Mouse (Mus musculus) liver, adult 2 months (tissue): Measurements from ENCODE around the gene Gm20388. TPM values are rescaled to one million over a fixed set of nuclear protein-coding genes. Genes with fewer than 3 reads are reported as not detected.

ENCODE experiments used
- DNase-seq: peaks from one replicate; pipeline ENCODE4 v3.0.0-alpha.2; 2011; ENCODE audit warnings: low read depth, low spot score; ENCODE audit errors: extremely low read depth
- H3K27ac ChIP-seq: fragments of 200-500 bp; replicated peaks from 2 replicates; pipeline ENCODE4 v1.5.1; 2012; ENCODE audit warnings: low read depth, mild to moderate bottlenecking, control low read depth, inconsistent platforms, low read length; ENCODE audit not compliant: insufficient read depth
- H3K27me3 ChIP-seq: fragments of 200-500 bp; 2 replicates; pipeline ENCODE4 v1.6.1; 2012; ENCODE audit warnings: mild to moderate bottlenecking, moderate library complexity, low read length, inconsistent platforms; ENCODE audit not compliant: control insufficient read depth, insufficient read depth
- H3K36me3 ChIP-seq: fragments of 200-500 bp; 2 replicates; pipeline ENCODE4 v1.6.1; 2012; ENCODE audit warnings: low read length, inconsistent platforms; ENCODE audit not compliant: control insufficient read depth, insufficient read depth
- H3K4me1 ChIP-seq: fragments of 200-500 bp; 2 replicates; pipeline ENCODE4 v1.6.1; 2011; ENCODE audit warnings: low read length; ENCODE audit not compliant: control insufficient read depth, insufficient read depth
- H3K4me3 ChIP-seq: fragments of 200-500 bp; 2 replicates; pipeline ENCODE4 v1.5.1; 2011; ENCODE audit warnings: low read depth, mild to moderate bottlenecking, control low read depth, low read length, moderate library complexity; ENCODE audit not compliant: insufficient read depth
- H3K79me2 ChIP-seq: fragments of 200-500 bp; 2 replicates; pipeline ENCODE4 v1.6.1; 2012; ENCODE audit warnings: inconsistent platforms, mild to moderate bottlenecking, low read length, moderate library complexity; ENCODE audit not compliant: control insufficient read depth, insufficient read depth
- H3K9ac ChIP-seq: fragments of 200-500 bp; 2 replicates; pipeline ENCODE4 v1.6.1; 2012; ENCODE audit warnings: low read depth, mild to moderate bottlenecking, control low read depth, inconsistent platforms, low read length
- CTCF ChIP-seq: fragments of 200-500 bp; IDR thresholded peaks from 2 replicates; pipeline ENCODE4 v1.5.1; 2011; ENCODE audit warnings: low read depth, low read length, control low read depth
- POLR2A ChIP-seq: fragments of 200-500 bp; IDR thresholded peaks from 2 replicates; pipeline ENCODE4 v1.6.1; 2011; ENCODE audit warnings: low read length, control low read depth; ENCODE audit not compliant: insufficient read depth; ENCODE audit errors: extremely low read depth
- WGBS: fragments of 180-500 bp; shearing (Covaris S2); methylation state at CpG from one replicate; pipeline ENCODE4 v1.1.7; 2018; 5-methylcytosine and 5-hydroxymethylcytosine counted together
- polyA plus RNA-seq: library from polyadenylated mRNA; depleted of rRNA; stranded (reverse); fragments of >200 nt; gene quantifications from 2 replicates; pipeline ENCODE4 v1.2.3, GENCODE M21; 2012
- total RNA-seq: library from RNA; depleted of rRNA; stranded (reverse); fragments of >200 nt; gene quantifications from 2 replicates; pipeline ENCODE4 v1.2.3, GENCODE M21; 2014

Gm20388 gene
- total and polyA plus RNA-seq, 2 experiments = 6.4 to 19.9 TPM

- no peaks in the 10 kb centered on the region for H3K79me2 ChIP-seq
- no peak overlapping the region for H3K9ac ChIP-seq
- no peak overlapping the region for H3K4me3 ChIP-seq
- H3K27ac ChIP-seq = no peak overlapping the region
- TF ChIP-seq POLR2A = no peak
- TF ChIP-seq CTCF = peak; percentile 57
- no peaks in the 10 kb centered on the region; the same call in 1 of the 2 replicates for H3K4me1 ChIP-seq
- no peaks in the 10 kb centered on the region for H3K27me3 ChIP-seq
- no peak for DNase-seq
- no peaks in the 10 kb centered on the region for H3K36me3 ChIP-seq
These were observed 474.1 kb downstream of the Gm20388 start for GRCm38 (mm10) chr8:120384745-120385144.

DNA sequence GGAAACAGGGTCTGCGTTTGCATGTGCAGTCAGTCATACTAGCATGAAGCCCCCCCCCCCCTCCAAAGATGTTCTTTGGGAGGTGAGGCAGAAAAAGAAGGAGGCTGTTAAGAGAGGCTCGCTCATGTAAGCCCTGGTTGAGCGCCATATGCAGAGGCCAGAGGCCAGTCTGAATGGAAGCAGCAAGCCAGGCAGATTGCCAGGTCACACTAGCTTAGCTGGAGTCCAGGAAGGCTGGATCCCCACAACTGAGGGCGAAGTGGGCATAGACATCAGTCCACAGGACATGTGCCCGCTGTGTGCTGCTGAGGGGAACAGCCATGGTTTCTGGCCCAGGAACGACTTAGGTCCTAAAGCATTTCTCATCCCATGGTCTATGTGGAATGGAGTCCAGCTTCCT lies 477.6 kb downstream of the Gm20388 start:
- Histone ChIP-seq H3K4me3 (no peak overlapping the region), H3K36me3 (no peaks in the 10 kb centered on the region), H3K27me3 (no peaks in the 10 kb centered on the region), H3K79me2 (no peaks in the 10 kb centered on the region), H3K9ac (no peak overlapping the region), H3K4me1 (peaks cover 2% of the 10 kb centered on the region; the same call in 1 of the 2 replicates), H3K27ac (no peak overlapping the region)
- TF ChIP-seq POLR2A = no peak
- TF ChIP-seq CTCF = no peak
- no peak for DNase-seq
- 82% methylated on average over 6 of the region's 6 CpGs for WGBS

DNA sequence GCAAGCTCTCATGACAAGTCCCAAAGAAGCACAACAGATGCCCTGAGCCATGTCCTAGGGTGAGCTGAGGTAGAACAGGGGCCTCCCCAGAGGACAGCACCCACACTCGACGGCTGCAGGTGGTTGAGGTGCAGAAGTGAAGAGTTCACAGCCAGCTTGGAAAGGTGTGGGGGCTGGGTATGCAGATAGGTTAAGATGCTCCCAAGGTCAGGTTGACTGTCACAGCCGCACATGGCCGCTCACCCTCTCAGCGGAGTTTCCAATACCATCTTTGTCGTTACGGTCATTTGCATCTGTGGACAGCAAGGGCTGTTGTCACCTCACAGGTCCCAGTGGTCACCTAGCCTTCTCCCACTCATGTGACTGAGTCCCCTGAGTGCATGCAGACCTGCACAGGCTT lies 480.0 kb downstream of the Gm20388 start:
- peaks cover 2% of the 10 kb centered on the region; the same call in 1 of the 2 replicates for H3K4me1 ChIP-seq
- no peaks in the 10 kb centered on the region for H3K27me3 ChIP-seq
- no peaks in the 10 kb centered on the region for H3K79me2 ChIP-seq
- DNase-seq = no peak
- no peak overlapping the region for H3K9ac ChIP-seq
- whole genome bisulfite sequencing = 95% methylated on average over 7 of the region's 7 CpGs
- H3K36me3 ChIP-seq = no peaks in the 10 kb centered on the region
- H3K27ac ChIP-seq = no peak overlapping the region
- no peak overlapping the region for H3K4me3 ChIP-seq
- no peak for TF ChIP-seq CTCF

DNA sequence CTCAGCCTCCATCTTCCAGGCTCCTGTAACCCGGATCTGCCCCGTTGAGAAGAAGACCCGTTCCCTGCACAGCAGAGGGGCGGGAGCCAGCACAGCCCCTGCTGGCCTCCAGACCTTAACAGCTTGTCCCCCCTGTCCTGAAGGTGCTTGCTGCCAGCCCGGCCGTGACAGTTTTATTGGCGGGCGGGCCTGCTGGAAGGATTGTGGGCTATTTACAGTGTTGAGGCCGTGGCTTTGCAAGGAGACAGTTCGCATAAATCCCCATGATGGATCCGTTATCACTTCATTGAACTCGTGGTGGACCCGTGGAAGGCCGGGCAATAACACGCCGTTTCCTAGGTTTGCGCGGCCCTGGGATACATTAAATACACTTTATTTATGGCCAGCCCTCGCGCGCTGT lies 481.2 kb downstream of the Gm20388 start:
- Histone ChIP-seq H3K79me2 (no peaks in the 10 kb centered on the region), H3K27me3 (no peaks in the 10 kb centered on the region), H3K27ac (no peak overlapping the region), H3K4me3 (no peak overlapping the region), H3K4me1 (peaks cover 2% of the 10 kb centered on the region; the same call in 1 of the 2 replicates), H3K9ac (no peak overlapping the region), H3K36me3 (no peaks in the 10 kb centered on the region)
- 93% methylated on average over 21 of the region's 21 CpGs for WGBS
- DNase-seq = no peak
- no peak for TF ChIP-seq POLR2A
- no peak for TF ChIP-seq CTCF

DNA sequence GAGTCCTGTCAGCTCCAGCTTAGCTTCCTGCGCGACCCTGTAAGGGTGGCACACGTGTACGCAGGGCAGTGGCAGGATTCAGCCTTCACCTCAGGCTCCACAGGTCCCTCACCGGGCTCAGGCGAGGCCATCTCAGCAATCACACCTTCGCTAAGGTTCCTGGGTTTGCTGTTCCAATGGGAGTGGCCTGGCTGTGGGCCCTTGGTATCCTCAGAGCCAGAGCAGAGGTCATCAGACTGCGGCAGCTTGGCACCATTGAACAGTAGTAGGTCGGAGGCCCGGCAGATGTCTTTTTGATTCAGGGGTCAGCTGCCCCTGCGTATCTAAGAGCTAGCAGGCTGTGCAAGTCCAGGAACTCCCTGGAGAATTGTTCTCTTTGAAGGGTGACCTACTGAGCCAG lies 482.4 kb downstream of the Gm20388 start:
- Histone ChIP-seq H3K27me3 (no peaks in the 10 kb centered on the region), H3K9ac (no peak overlapping the region), H3K4me1 (peaks cover 2% of the 10 kb centered on the region; the same call in 1 of the 2 replicates), H3K79me2 (no peaks in the 10 kb centered on the region), H3K27ac (no peak overlapping the region), H3K36me3 (no peaks in the 10 kb centered on the region), H3K4me3 (no peak overlapping the region)
- no peak for TF ChIP-seq CTCF
- TF ChIP-seq POLR2A = no peak
- WGBS = 24% methylated on average over 11 of the region's 11 CpGs
- DNase-seq = peak; percentile 88

GRCm38 (mm10) chr8:120393871-120394275 lies 483.2 kb downstream of the Gm20388 start:
- Histone ChIP-seq H3K9ac (no peak overlapping the region), H3K4me1 (peaks cover 2% of the 10 kb centered on the region; the same call in 1 of the 2 replicates), H3K79me2 (no peaks in the 10 kb centered on the region), H3K27me3 (no peaks in the 10 kb centered on the region), H3K27ac (no peak overlapping the region), H3K36me3 (no peaks in the 10 kb centered on the region), H3K4me3 (no peak overlapping the region)
- DNase-seq = no peak
- 89% methylated on average over 9 of the region's 9 CpGs for WGBS
- TF ChIP-seq CTCF (no peak), POLR2A (no peak)
